Mouse (Mus musculus) large intestine, adult 2 months (tissue): ENCODE results near the gene Galnt2. TPM values are rescaled to one million over a fixed set of nuclear protein-coding genes. Genes with fewer than 3 reads are reported as not detected.

Experiments
- DNase-seq: peaks from one replicate; pipeline ENCODE4 v3.0.0-alpha.2; 2012; ENCODE audit warnings: low read depth, low spot score
- WGBS: fragments of 180-500 bp; shearing (Covaris S2); methylation state at CpG from one replicate; pipeline ENCODE4 v1.1.7; 2018; 5-methylcytosine and 5-hydroxymethylcytosine counted together
- polyA plus RNA-seq: library from polyadenylated mRNA; depleted of rRNA; stranded (reverse); fragments of >200 nt; gene quantifications from 2 replicates; pipeline ENCODE4 v1.2.3, GENCODE M21; 2012

The Galnt2 gene
- polyA plus RNA-seq, 1 experiment: 3.6 TPM

DNA sequence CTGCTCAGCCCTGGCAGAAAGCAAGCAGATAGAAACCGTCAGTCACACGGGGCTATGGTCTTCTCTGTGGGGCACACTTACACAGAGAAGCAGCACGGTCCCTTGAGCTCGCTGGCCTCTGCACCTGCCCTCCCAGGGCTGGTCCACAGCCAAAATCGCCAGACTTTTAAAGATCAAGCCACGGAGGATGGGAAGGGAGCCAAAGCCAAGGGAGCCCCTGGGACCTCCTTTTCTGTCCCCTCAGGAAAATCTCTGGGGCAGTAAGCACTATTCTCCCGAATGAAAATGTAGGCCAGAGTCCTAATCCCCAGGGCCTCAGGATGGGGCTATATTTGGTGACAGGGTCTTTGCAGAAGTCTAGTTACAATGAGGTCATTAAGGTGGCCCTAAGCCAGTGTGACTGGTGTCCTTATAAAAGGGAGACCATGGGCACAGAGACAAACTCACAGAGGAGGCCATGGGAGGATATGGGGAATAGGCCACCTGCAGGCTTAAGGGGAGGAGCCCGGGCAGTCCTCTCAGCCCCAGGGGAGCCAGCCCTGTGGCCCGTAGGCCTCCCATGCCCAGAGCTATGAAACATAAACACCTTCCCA, 53.9 kb downstream of the Galnt2 start:
- no peak for DNase-seq
- 16% methylated on average over 9 of the region's 9 CpGs for WGBS

DNA sequence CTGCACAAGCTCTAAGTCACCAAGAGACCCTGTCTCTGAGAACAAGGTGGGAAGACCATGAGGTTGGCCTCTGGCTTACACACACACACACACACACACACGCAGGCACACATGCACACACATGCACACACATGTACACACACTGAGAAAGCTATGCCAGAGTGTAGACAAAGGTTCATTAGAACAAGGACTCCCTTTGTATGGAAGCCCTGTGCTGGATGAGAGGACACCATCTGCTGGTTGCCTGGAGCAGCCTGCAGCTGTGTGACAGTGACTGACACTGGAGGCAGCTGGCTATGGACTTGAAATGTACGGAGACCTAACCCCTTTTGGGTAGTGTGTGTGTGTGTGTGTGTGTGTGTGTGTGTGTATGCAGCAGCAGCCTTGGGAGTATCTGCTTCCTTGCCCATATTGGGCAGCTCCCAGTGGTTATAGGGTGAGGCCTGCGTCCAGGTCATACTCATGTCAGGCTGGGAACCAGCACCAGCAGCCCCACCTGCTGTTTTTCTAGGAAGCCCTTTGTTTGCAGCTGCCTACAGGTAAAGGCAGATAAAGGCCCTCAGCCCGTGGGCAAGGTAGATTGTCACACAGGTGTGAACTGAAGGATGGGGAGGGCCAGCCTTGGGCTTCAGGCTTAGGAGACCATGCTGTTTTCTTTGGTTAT, 55.4 kb downstream of the Galnt2 start:
- WGBS: 49% methylated on average over 4 of the region's 4 CpGs

DNA sequence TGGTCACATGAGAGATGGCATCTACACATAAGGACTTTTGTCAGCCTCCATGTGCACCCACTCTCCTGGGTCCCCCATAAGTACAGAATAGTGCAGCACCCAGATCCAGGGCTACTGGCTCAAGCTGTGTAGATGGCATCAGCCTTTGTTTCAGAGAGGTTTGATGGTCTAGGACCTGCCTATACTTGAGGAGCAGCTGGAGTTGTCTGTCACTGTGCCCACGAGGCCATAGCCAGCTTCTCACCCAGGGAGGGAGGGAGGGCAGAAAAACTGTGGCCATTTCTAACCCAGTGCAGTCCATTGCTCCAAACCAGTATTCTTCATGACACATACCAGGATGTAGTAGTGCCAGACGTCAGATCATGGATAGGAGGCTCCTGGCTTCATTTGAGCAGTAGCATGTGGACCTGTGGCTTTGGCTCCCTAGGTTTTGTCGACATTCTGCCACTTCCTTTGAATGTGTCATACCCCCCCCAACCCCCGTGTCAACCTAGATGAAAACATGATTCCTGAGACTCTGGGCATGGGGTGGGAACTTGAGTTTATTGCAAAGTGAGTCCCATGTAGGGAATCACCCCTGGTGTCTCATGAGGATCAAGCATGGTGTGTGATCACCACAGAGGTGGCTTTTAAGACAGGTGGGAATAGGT, 57.1 kb downstream of the Galnt2 start:
- DNase-seq: no peak
- 78% methylated on average over 4 of the region's 4 CpGs for WGBS

More for the DNA sequence above, 55.4 kb downstream of the Galnt2 start:
- no peak for DNase-seq

DNA sequence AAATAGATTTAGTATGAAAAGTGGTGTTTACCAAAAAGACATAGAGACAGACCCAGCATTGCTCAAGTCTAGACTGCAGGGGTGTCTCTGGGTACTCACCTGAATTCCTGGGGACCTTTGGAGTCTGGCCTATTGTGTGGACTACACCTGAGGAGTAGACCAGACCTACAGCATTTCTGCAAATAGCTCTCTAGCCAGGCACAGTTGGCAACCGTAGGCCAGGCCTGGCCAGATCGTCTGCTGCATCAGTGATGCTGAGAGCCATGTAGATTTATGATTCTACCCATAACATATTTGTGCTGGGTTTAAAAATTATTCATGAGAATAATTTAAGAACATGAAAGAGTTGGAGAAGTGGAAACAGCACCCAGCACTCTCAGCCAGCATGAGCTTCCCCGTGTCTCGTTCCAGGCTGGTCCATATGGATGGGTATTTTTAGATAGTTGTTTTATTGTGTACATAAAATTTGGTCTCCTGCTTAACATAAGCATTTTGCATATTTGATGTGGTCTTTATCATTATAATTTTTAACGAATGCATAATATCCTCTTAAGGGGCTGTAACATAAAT, 58.4 kb downstream of the Galnt2 start:
- 86% methylated on average over 5 of the region's 5 CpGs for WGBS
- DNase-seq: no peak

DNA sequence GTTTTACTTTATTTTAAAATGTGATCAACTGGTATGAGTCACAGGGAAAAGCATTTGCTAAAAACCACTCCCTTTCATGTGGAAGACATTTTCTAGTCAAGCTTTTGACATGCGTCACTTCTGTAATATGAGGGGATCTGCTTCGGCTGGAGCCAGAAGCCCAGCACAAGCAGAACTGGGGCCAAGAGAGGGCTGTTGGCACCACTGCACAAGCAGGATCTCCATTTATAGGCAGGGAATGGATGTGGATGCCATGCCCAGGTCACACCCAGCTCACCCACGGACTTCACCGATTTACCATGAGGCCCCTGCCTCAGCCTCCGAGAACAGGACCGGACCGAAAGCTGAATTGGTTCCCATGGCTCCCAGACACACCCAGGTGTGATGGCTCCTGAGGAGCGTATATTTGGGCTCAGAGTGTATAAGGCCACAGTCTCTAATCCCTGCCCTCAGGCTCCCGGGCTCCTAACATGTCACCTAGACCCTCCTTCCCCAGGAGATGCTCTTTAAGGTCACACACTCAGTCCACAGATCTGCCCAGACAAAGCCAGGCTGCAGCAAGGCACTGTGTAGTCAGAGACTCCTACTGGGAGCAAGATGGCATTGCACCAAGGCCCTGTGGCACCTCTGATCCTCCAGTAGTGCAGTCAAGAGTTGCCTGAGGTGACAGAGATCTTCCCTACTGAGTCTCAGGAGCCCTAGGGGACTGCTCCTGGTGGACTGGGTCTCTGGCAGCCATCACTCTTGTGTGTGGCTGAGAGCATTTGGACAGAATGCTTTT, 59.9 kb downstream of the Galnt2 start:
- DNase-seq: no peak
- 79% methylated on average over 9 of the region's 9 CpGs for WGBS

DNA sequence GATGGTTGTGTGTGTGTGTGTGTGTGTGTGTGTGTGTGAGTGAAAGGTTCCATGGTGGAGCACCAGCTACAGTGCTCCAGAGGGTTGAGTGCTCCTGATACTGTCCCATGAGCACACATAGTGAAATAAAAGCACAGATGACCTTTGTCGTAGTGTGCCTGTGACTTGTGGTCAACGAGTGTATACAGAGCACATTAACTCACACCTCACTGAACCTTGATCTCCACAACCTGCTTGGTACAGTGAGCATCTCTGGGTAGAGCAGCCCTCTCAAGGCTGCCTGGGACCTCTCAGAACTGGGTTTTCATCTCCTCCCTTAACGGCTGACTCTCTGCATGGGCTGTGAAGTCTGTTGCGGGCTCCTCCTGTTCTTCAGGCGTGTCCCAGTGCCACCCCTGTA, 60.5 kb downstream of the Galnt2 start:
- no peak for DNase-seq
- 61% methylated on average over 5 of the region's 5 CpGs for WGBS

DNA sequence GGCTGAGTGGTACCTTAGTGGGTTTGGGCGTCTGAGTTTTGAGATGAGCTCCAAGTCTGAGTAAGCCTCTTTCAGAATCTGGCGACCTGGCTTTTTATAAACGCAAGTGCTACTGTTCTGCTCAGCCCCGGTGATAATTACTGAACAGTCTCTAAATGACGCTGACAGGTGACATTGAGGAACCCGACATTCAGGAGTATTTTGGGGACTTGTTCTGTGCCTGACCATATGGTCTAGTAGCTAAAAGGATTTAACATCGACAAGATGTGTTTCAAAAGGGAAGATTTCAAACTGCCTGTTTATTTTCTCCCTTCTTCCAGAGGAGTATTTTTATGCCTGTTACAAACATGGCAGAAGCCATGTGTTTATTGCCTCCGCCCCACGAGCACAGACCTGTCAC, 61.8 kb downstream of the Galnt2 start:
- no peak for DNase-seq
- 81% methylated on average over 9 of the region's 9 CpGs for WGBS

DNA sequence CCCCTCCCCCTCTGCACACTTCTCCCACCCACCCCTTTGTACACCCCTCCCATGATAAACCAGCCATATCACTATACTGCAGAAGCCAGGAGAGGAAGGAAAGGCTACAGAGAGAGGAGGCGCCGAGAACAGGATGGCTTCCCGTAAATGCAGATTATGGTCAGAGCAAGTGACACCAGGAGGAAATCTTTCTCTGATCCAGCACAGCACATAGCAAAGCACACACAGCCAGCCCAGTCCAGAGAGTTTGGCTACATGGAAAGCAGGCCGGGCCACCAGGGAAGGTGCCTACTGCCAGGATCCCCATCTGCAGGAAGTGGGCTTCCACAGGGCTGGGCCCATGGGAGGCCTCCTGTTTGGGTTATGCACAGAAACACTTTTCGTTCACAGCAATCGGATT, 63.2 kb downstream of the Galnt2 start:
- 62% methylated on average over 6 of the region's 6 CpGs for WGBS

DNA sequence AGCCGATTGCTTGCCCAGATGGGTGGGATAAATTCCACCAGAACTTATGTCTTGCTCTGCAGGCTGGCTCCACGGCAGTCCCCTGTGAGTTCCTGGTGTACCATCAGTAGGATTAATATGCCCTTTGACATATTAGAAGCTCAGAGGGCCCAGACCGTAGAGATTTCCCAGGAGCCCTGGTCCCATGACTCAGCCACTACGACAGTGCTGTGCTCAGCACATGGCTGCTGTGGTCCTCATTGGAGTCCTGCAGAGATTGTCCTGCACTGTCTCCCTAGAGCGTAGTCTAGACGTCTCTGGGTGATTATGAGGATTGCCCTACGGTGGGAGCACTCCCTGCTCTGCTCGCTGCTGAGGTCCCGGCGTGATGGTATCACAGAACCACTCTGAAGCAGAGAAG, 63.7 kb downstream of the Galnt2 start:
- 69% methylated on average over 10 of the region's 10 CpGs for WGBS

More for the DNA sequence above, 63.2 kb downstream of the Galnt2 start:
- DNase-seq: no peak

DNA sequence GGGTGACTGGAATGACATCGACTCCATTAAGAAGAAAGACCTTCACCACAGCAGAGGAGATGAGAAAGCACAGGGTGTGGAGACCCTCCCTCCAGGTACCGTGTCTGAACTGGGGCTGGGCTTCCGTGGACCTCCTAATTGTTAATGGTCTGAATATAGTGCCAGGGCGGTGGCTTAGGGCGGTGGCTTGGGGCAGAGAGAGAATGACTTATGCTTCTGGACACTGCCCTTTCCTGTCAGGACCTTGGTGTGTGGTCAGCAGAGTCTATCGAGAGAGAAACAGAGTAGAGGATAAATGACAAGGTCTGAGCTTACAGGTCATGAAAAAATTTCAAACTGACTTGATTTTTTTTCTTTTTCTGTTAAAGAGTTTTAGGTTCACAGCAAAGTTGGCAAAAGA, 64.2 kb downstream of the Galnt2 start:
- WGBS: 81% methylated on average over 6 of the region's 6 CpGs
- DNase-seq: no peak

More for the DNA sequence above, 63.7 kb downstream of the Galnt2 start:
- no peak for DNase-seq

DNA sequence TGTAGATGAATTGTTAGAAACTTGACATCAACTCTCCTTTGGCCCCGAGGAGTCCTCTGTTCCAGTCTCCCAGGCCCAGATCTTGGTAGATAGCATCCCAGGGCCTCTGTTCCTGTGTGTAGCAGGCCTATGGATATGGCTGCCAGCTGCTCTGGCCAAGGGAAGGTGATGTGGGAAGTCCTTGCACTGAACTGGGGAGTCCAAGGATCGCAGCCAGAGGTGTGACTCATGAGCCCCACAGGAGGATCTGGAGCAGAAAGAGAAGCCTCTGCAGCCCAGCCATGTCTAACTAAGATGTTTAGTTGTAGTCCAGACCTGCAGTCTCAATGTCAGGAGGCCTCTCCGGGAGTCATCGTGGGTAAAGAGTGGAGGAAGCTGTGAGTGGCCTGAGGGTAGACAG, 70.3 kb downstream of the Galnt2 start:
- DNase-seq: no peak
- WGBS: 77% methylated on average over 4 of the region's 4 CpGs

DNA sequence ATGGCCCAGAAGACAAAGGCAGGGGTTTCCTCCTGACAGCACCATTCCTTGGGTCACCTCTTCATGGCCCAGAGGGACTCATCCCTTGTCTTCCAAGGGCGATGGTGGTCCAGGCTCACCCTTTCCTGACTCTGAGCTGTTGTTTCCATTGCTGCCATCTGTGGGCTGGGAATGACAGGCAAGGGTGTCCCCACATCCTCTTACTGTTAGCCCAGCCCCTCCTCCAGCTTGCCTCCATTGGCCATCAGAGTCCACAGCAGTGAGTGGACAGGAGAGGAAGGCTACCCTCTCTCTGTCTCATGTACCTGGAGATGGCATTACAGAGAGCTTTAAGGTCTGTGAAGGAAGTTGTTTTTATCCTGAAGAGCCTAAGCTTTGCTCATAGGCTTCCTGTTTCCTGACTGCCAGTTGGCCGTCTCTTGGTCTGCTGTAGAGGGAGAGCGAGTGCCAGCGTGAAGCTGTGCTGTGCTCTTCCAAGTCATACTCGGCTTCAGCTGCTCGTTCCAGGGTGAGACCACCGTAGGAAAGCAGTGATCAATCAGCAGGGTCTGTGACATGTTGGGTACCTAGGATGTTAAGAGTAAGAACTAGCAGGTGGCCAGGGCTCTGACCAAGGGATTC, 70.9 kb downstream of the Galnt2 start:
- no peak for DNase-seq
- 82% methylated on average over 7 of the region's 7 CpGs for WGBS

DNA sequence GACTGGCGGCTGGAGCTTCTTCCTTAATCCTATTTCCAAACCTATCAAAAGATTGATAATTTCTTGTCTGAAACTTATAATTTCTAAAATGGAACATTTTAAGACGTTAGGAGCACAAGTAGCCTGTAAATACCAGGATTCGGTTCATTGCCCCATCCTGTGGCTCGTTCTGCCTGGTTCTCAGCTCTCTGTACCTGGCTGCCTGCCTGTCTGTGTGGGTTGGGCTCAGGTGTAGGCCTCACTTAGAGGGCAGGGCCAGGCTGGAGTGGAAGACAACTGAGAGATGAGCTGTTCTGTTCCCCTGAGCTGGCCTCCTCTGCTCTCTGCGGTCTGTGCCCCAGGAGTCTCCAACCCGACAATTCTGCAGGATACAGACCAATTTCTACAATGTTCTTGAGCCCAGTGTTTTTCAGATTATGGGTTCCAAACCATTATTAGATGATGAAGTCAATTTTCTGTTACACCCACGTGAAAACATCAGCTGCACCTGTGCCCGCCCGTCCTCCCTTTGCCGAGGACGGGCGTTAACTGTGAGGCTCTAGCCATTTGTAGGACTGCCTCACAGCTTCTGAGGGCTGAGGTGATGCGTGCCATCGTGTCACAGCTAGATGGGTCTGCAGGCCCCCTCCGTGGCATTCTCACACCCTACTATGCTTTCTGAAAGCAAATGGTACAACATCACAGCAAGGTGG, 72.2 kb downstream of the Galnt2 start:
- 87% methylated on average over 15 of the region's 15 CpGs for WGBS
- no peak for DNase-seq

DNA sequence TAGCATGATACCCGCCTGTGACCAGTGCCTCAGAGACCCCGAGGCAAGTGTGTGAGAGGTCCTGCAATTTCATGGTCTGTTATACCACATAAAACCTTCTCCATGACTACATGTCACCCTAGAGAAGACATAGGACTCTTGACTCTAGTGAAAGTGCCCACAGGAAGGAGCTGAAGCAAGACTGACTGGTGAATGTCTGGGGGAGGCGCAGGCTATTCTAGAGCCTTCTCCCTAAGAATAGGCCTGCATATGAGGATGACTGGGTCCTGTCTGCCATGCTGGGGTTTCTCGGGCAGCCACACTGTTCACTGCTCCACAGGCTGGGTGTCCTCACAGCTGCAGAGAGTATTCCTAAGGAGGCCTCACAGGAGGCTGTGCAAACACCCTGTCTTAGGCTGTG, 73.0 kb downstream of the Galnt2 start:
- no peak for DNase-seq
- 93% methylated on average over 4 of the region's 4 CpGs for WGBS

DNA sequence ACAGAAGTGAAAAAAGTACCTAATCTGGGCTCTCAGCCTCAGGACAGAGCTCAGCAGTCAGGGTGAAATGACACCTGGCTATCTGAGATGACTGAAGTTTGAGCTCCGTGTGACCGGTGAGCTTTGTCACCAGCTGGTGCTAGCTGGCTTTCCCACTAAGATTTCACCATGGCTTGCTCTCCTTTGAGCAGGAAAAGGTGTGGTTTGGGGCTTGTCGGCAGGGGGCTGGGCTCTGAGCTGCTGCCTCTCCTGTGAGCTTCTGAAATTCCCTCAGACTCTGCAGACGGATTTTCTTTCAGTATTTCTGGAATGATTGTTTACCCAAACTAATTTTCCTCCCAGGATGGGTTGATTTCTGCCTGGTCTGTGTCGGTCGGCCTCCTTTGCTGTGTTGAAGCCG, 75.4 kb downstream of the Galnt2 start:
- DNase-seq: no peak
- 65% methylated on average over 7 of the region's 7 CpGs for WGBS

DNA sequence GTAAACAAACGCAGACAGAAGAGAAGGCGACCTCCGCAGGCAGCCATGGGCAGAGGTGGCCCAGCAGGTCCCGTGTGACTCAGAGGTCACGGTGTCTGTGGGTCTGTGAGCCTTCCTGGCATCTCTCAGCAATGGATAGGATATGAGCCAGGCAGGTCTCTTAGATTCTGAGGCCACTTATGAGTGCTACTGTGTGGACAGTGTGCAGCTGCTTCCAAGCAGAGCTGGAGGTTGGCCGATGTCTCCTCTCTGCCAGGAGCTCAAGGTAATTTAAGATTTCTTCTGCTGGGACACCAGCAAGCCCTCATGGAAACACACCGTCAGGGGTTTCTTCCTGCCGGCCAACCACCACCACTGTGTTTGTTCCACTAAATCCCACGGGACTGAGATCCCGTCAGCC, 76.5 kb downstream of the Galnt2 start:
- 87% methylated on average over 10 of the region's 10 CpGs for WGBS

DNA sequence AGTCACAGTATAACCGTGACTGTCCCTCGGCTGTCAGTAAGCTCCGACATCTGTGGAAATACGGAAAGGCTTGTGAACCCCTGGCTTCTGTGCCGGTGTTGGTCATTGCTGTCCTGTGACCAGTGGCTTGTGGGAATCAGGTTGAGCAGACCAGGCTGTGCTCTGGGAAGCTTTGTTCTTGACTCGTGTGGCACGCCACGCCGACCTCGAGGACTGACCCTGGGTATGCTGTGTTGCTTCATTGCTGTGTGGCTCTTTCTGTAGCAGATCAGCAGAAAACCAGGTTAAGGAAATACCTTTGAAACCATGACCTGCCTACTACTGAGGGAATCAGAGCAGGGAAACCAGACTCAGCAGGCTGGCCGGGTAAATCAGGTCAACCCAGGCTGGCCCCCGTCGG, 79.3 kb downstream of the Galnt2 start:
- 95% methylated on average over 13 of the region's 13 CpGs for WGBS
- DNase-seq: no peak

More for the DNA sequence above, 76.5 kb downstream of the Galnt2 start:
- DNase-seq: no peak

DNA sequence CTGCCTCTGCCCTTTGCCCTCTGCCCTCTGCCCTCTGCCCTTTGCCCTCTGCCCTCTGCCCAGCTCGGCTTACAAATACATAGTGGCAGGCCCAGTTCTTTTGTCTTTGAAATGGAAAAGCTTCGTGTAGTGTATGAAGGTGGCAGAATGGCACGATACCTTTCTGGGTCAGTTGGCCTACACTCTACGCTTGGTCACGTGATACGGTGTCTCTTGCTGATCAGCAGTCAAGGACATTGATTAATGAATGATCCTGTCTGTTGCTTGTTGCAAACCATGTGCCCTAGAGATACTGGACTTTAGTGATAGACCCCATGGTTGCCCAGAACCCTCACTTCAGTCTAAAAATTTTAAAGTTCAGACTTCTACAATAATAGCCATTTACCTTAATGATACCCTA, 79.9 kb downstream of the Galnt2 start:
- no peak for DNase-seq
- 90% methylated on average over 6 of the region's 6 CpGs for WGBS

DNA sequence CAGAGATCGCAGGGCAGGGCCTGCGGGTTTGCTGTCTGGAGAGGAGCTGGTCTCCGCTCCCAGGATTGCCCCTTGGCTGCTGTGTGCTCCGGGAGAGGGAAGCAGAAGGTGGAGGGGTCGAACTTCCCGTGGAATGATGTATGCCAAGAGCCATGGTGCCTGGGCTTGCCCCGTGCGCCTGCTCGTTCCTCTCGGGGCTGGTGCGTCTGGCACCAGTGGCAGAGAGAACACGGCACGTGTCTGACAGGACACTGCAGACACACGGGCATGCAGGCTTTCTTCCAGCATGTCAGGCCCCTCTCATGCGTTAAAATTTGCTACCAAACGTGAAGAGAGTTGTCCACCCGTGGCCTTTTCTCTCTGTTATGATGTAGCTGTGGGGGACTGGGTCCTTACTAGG, 80.5 kb downstream of the Galnt2 start:
- 92% methylated on average over 17 of the region's 17 CpGs for WGBS
- no peak for DNase-seq
